Mouse (Mus musculus): ENCODE data around the gene Wdr95. TPM values are rescaled to one million over a fixed set of nuclear protein-coding genes. Genes with fewer than 3 reads are reported as not detected.

The Wdr95 gene
- not detected for total RNA-seq (2021)
- long read RNA-seq, experiment 1, result 0 reads
- long read RNA-seq, experiment 2, result 0 reads

DNA sequence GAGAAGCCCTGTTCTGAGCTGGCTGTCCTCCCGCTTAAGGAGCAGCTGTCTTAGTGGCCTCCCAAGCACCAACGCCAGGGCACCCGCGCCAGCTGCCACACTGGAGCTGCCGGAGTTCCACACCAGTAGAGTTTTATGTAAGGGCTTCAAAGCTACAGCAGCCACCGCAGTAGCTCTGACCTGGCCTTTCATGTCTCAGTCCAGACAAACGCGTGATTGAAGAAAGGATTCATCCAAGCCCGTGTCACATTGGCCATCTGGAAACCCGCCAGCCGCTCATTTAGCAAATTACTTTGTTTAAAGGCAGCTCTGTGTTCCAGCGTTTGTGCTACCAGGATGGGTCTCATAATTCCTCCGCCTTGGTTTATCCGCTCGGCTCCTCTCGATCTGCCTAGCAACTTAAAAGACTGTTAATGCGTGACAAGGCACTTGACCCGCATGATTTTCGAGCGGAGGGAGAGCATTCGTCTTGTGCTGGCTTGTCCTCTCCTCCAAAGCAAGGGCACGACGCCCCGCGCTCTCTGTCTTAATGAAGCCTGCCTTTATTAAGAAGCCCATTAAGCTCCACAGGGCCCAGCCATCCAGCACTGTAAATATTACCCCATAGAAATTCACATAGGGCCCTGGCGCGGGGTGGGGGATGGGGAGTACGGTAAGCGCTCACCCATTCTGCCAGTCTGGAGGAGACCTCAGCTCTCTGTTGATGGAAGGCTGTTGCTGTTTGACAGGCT, at the start of gene Wdr95:
Gene Wdr95, plus strand, starts transcription at position 681 of the 731 bp plus-strand sequence.
- intact Hi-C loops (cut with DNase I; ENCODE audit: low total_unique reads), result no loop called here
- DNase-seq, result peak; percentile 75

DNA sequence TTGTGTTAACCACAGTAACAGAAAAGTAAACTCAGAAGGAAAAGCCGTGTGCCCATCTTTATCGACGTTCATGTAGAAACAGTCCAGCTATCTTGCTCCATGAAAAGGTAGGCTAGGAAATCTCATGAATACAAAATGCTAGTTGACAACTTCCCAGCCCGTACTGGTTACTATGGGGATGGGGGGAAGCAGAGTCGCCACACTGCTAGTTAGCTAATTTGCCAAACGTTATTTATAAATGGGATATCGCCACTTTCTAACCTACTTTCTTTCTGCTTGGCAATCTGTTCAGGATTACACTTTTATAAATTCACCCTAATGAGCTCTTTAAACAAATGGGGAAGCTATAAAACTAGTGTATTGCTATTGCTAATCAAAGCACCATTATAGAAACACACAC, 46.6 kb upstream of the Wdr95 start:
- no peak for DNase-seq
- intact Hi-C loops (cut with DNase I; ENCODE audit: low total_unique reads), result no loop called here

DNA sequence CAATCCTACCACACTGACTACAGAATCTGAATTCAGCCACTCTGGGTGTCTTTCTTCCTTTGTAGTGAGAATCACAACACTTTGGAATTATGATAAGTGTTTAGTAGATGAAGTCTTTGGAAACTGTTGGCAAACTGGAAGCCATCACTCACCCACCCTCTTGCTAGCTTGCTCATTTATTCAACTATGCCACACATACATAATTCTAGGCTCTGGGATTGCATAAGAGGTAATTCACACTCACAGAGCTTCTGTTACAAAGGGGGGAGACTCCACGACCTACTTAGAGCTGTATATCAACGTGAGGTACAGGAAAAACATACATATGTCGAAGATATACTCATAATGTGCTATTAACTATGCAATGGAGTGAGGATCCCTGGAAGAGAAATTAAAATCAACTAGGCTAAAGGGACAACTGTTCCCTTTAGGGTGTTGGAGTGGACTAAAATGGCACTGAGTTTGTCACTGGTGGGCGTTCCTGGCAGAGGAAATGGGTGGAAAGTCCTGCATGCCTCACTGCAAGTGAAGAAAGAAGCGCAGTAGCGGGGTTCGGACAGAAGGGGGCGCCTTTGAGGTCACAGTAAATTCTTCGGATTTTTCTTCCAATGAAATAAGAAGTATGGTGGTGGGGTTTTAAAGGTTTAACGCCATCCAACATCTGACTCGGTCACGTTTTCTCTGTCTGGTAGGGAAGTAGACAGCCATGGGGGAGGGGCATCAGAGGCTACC, 45.0 kb upstream of the Wdr95 start:
- intact Hi-C loops (cut with DNase I; ENCODE audit: low total_unique reads), result no loop called here
- DNase-seq, result no peak

- intact Hi-C loops (cut with DNase I; ENCODE audit: low total_unique reads), result no loop called here
- no peak for DNase-seq
Observed at GRCm38 (mm10) chr5:149484270-149484669, 44.2 kb upstream of the Wdr95 start.

DNA sequence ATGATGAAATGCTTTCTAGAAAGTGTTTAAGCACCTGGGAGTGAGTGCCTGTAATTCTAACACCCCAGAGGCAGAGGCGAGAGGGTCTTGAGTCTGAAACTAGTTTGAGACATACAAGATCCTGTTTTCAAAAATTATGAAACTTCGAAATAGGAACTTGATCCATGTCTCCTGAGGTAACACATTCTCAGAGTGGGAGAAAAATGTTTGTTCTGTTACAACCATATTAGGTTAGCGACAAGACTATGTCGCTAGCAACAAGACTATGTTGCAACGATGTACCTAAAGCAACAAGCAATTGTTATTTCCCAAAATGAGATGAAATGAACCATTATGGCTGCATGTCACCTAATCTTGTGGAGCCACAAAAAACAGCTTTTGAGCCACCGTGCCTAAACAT, 43.0 kb upstream of the Wdr95 start:
- intact Hi-C loops (cut with DNase I; ENCODE audit: low total_unique reads), result no loop called here
- no peak for DNase-seq

DNA sequence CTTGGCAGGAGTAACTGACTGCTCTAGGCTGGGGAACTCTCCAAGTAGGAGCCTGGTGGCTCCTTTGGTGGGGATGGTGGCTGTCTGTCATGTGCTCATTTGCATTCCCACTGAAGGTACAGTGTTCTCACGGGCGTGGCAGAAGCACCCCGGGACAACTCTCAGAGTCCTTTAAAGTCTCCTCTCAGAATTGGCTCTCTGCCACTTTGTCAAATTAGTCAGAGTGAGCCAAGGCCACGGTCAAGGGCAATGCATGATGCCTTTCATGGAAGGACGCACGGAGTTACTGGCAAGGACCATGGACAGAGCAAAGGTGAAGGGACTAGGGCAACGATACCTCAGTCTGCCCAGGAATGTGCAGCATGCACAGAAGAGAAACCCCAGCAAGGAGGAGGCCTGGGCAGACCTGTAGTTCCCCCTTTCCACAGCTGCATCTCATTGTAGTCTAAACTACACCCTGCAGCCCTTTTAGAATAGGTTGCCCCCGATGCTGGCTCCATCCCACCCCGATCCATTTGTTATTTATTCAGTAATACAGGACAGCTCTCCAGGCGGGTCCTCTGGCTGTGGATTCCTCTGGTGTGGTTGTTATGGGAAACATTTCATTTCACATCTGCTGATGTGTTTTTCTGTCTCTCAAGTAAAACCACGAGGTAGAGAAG, 40.0 kb upstream of the Wdr95 start:
- DNase-seq, result no peak
- intact Hi-C loops (cut with DNase I; ENCODE audit: low total_unique reads), result no loop called here

- DNase-seq, result no peak
Observed at GRCm38 (mm10) chr5:149489136-149489535, 39.3 kb upstream of the Wdr95 start.

GRCm38 (mm10) chr5:149490275-149490674, 38.2 kb upstream of the Wdr95 start:
- DNase-seq, result no peak
- intact Hi-C loops (cut with DNase I; ENCODE audit: low total_unique reads), result no loop called here

More at GRCm38 (mm10) chr5:149489136-149489535, 39.3 kb upstream of the Wdr95 start:
- intact Hi-C loops (cut with DNase I; ENCODE audit: low total_unique reads), result no loop called here

DNA sequence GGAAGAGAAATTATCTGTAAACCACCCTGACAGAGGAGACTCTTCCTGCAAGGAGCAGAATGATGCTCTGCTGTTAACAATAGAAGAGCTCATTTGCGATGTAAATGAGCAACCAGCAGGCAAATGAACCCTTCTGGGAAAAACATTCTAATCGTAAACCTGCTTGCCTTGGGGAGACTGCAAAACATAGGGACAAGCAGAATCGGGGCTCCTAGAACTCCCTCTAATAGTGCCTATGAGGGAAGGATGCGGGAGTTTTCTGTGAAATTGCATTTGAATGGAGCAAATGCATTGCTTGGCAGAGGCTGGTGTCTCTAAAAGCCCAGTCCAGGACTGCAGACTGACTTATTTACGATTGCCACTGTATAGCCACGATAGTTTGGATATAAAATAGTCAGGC, 32.8 kb upstream of the Wdr95 start:
- no peak for DNase-seq
- intact Hi-C loops (cut with DNase I; ENCODE audit: low total_unique reads), result no loop called here

DNA sequence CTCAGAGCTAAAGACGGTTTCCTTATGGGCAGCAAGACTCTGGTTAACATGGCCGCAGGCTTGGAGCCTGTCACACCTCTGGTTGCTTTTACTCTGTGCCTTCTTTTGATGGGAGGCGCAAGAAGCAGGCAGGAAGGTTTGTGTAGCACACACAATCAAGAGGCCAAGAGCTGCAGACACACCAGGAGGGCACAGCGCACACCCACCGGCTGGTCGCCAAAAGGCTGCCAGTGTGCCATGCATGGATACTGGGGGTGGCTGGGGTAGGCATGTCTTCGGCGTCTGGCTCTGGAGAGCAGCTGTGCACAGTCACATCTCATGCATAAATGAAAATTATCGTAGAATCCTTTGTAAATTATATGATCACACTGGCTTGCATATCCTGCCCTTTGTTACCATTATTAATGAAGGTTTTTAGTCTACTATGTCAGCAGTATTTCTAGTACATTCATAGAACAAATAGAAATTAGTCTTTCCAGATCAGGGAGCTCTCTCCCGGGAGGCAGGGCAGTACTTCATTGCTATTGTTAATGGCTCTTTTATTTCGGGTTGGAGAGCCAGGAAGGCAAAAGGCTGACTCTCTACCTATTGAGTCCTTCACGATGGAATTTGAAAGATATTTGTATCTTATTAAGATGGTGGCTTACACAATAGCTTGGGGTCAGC, 31.9 kb upstream of the Wdr95 start:
- DNase-seq, result no peak
- intact Hi-C loops (cut with DNase I; ENCODE audit: low total_unique reads), result no loop called here

- no peak for DNase-seq
- intact Hi-C loops (cut with DNase I; ENCODE audit: low total_unique reads), result no loop called here
Observed at GRCm38 (mm10) chr5:149499936-149500335, 28.5 kb upstream of the Wdr95 start.

DNA sequence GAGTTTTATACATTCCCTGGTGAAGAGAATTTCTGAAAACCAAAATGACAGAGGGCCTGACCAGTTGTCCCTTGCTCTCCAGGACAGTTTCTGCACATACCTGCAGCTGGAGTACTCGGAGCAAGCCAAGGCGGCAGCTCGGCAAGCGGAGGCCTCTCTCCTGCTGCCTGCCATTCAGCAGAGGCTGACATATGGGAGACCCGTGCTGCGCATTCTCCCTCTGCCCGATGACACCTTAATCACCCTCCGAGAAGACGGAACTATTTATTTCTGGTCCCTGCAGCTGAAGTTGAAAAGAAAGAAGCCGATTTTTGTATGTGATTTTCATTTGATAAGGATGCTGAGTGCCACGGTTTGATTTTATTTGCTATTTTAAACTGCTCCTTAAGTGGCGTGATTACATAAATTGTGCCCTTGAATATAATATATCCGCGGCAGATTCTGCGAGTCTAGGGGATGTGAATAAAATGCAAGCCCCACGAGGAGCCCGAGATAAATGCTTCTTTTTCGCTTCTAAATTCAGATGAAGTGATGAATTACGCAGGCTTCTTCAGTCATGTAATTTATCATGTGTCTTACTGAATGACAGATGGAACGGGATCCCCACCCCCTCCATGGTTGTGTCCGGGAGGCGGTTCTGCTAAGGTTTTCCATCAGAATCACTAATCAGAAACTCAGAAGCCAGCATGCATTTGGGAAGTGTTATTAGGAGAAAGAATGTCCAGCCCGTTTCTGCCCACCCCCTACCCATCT, 24.9 kb upstream of the Wdr95 start:
- intact Hi-C loops (cut with DNase I; ENCODE audit: low total_unique reads), result no loop called here
- DNase-seq, result no peak

- intact Hi-C loops (cut with DNase I; ENCODE audit: low total_unique reads), result no loop called here
- DNase-seq, result no peak
Observed at GRCm38 (mm10) chr5:149504985-149505384, 23.5 kb upstream of the Wdr95 start.

DNA sequence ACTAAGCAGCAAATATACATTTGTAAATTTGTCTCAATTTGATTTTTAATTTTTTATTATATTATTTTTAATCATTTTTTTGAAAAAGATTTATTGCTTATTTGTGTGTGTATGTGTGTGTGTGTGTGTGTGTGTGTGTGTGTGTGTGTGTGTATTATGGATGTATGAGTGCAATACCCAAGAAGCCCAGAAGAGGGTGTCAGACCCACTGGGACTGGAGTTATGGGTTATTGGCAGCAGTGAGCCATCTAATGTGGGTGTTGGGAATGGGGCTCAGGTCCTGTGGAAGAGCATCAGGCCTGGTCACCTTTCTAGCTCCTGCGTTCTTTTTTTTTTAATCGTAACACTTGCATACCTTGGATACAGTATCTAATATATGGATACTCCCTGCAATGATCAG, 22.4 kb upstream of the Wdr95 start:
- intact Hi-C loops (cut with DNase I; ENCODE audit: low total_unique reads), result no loop called here
- DNase-seq, result no peak

- no peak for DNase-seq
- intact Hi-C loops (cut with DNase I; ENCODE audit: low total_unique reads), result no loop called here
Observed at GRCm38 (mm10) chr5:149508094-149509029, 20.1 kb upstream of the Wdr95 start.

- no peak for DNase-seq
- intact Hi-C loops (cut with DNase I; ENCODE audit: low total_unique reads), result no loop called here
Observed at GRCm38 (mm10) chr5:149510323-149510722, 18.2 kb upstream of the Wdr95 start.

GRCm38 (mm10) chr5:149512695-149513094, 15.8 kb upstream of the Wdr95 start:
- intact Hi-C loops (cut with DNase I; ENCODE audit: low total_unique reads), result no loop called here
- DNase-seq, result no peak

GRCm38 (mm10) chr5:149513438-149514086, 14.9 kb upstream of the Wdr95 start:
- no peak for DNase-seq
- intact Hi-C loops (cut with DNase I; ENCODE audit: low total_unique reads), result no loop called here
